Mouse (Mus musculus): ENCODE data around the gene Shisa5. TPM values are rescaled to one million over a fixed set of nuclear protein-coding genes. Genes with fewer than 3 reads are reported as not detected.
A peak's percentile ranks its signal among the peaks of the same experiment; 100 is the strongest.

The Shisa5 gene
- polyA plus RNA-seq, 1 experiment from 2014 or later = 34.7 TPM

GRCm38 (mm10) chr9:109060184-109060897, 22.0 kb downstream of the Shisa5 start:
- no peak overlapping the region for H3K9ac ChIP-seq (ENCODE audit: low read length)
- DNase-seq (ENCODE audit: low spot score) (no peak), ATAC-seq (ENCODE audit: insufficient read depth, low FRiP score, low TSS enrichment) (no peak)
- H3K27me3 ChIP-seq (ENCODE audit: control insufficient read depth, insufficient read depth, low read length) = no peaks in the 10 kb centered on the region
- no peak overlapping the region for H3K4me2 ChIP-seq (ENCODE audit: low read depth)
- no peaks in the 10 kb centered on the region for H3K9me3 ChIP-seq (ENCODE audit: control insufficient read depth, low read length)
- no peak overlapping the region for H3K4me3 ChIP-seq (ENCODE audit: low read depth, low read length)
- WGBS = 91% methylated on average over 16 of the region's 16 CpGs
- no peaks in the 10 kb centered on the region for H3K4me1 ChIP-seq (ENCODE audit: control insufficient read depth, insufficient read depth, low read length)
- peaks cover 22% of the 10 kb centered on the region for H3K36me3 ChIP-seq (ENCODE audit: control insufficient read depth, insufficient read depth, low read length)
- no peak overlapping the region for H3K27ac ChIP-seq (ENCODE audit: low read depth, low read length)

- Histone ChIP-seq H3K4me1 (ENCODE audit: control insufficient read depth, insufficient read depth, low read length) (no peaks in the 10 kb centered on the region), H3K4me3 (ENCODE audit: low read depth, low read length) (no peak overlapping the region), H3K9ac (ENCODE audit: low read length) (no peak overlapping the region), H3K27me3 (ENCODE audit: control insufficient read depth, insufficient read depth, low read length) (no peaks in the 10 kb centered on the region), H3K9me3 (ENCODE audit: control insufficient read depth, low read length) (no peaks in the 10 kb centered on the region), H3K4me2 (ENCODE audit: low read depth) (no peak overlapping the region), H3K27ac (ENCODE audit: low read depth, low read length) (no peak overlapping the region), H3K36me3 (ENCODE audit: control insufficient read depth, insufficient read depth, low read length) (peaks cover 24% of the 10 kb centered on the region)
- WGBS = 95% methylated on average over 5 of the region's 5 CpGs
- DNase-seq (ENCODE audit: low spot score) (no peak), ATAC-seq (ENCODE audit: insufficient read depth, low FRiP score, low TSS enrichment) (no peak)
Measured at GRCm38 (mm10) chr9:109060898-109061295, 22.5 kb downstream of the Shisa5 start.

- H3K4me3 ChIP-seq (ENCODE audit: low read depth, low read length) = no peak overlapping the region
- DNase-seq (ENCODE audit: low spot score) = no peak
- H3K27ac ChIP-seq (ENCODE audit: low read depth, low read length) = no peak overlapping the region
- H3K27me3 ChIP-seq (ENCODE audit: control insufficient read depth, insufficient read depth, low read length) = no peaks in the 10 kb centered on the region
- H3K4me1 ChIP-seq (ENCODE audit: control insufficient read depth, insufficient read depth, low read length) = peaks cover 7% of the 10 kb centered on the region
- H3K9ac ChIP-seq (ENCODE audit: low read length) = no peak overlapping the region
- H3K36me3 ChIP-seq (ENCODE audit: control insufficient read depth, insufficient read depth, low read length) = peaks cover 16% of the 10 kb centered on the region
- H3K4me2 ChIP-seq (ENCODE audit: low read depth) = no peak overlapping the region
- H3K9me3 ChIP-seq (ENCODE audit: control insufficient read depth, low read length) = no peaks in the 10 kb centered on the region
- ATAC-seq (ENCODE audit: insufficient read depth, low FRiP score, low TSS enrichment) = no peak
- 93% methylated on average over 3 of the region's 3 CpGs for WGBS
Measured at GRCm38 (mm10) chr9:109068095-109068735, 29.9 kb downstream of the Shisa5 start.

- Histone ChIP-seq H3K4me1 (ENCODE audit: control insufficient read depth, insufficient read depth, low read length) (peaks cover 9% of the 10 kb centered on the region), H3K9ac (ENCODE audit: low read length) (peak within 1 kb of the TSS; percentile 90), H3K36me3 (ENCODE audit: control insufficient read depth, insufficient read depth, low read length) (peaks cover 5% of the 10 kb centered on the region), H3K27ac (ENCODE audit: low read depth, low read length) (0 out of 2 replicates have a peak within 1 kb of the TSS, but pooled peaks have one; percentile 5), H3K4me2 (ENCODE audit: low read depth) (peak within 1 kb of the TSS; percentile 93), H3K27me3 (ENCODE audit: control insufficient read depth, insufficient read depth, low read length) (no peaks in the 10 kb centered on the region), H3K9me3 (ENCODE audit: control insufficient read depth, low read length) (no peaks in the 10 kb centered on the region), H3K4me3 (ENCODE audit: low read depth, low read length) (peak within 1 kb of the TSS; percentile 84)
- ATAC-seq (ENCODE audit: insufficient read depth, low FRiP score, low TSS enrichment) (peak; percentile 99), DNase-seq (ENCODE audit: low spot score) (peak; percentile 93)
- WGBS = under 1% methylated on average over 56 of the region's 57 CpGs
Measured at GRCm38 (mm10) chr9:109073661-109074573, 35.6 kb downstream of the Shisa5 start, which contains the start of gene Atrip. Gene Atrip, minus strand, starts transcription at chr9:109074124.

- H3K4me1 ChIP-seq (ENCODE audit: control insufficient read depth, insufficient read depth, low read length) = peaks cover 9% of the 10 kb centered on the region
- no peaks in the 10 kb centered on the region for H3K36me3 ChIP-seq (ENCODE audit: control insufficient read depth, insufficient read depth, low read length)
- no peak overlapping the region for H3K9ac ChIP-seq (ENCODE audit: low read length)
- WGBS = 98% methylated on average over 3 of the region's 3 CpGs
- no peak overlapping the region for H3K4me3 ChIP-seq (ENCODE audit: low read depth, low read length)
- no peaks in the 10 kb centered on the region for H3K27me3 ChIP-seq (ENCODE audit: control insufficient read depth, insufficient read depth, low read length)
- ATAC-seq (ENCODE audit: insufficient read depth, low FRiP score, low TSS enrichment) (no peak), DNase-seq (ENCODE audit: low spot score) (no peak)
- no peak overlapping the region for H3K4me2 ChIP-seq (ENCODE audit: low read depth)
- no peaks in the 10 kb centered on the region for H3K9me3 ChIP-seq (ENCODE audit: control insufficient read depth, low read length)
- no peak overlapping the region for H3K27ac ChIP-seq (ENCODE audit: low read depth, low read length)
Measured at GRCm38 (mm10) chr9:109080516-109080915, 42.2 kb downstream of the Shisa5 start.

GRCm38 (mm10) chr9:109081749-109082123, 43.4 kb downstream of the Shisa5 start:
- no peak for ATAC-seq (ENCODE audit: insufficient read depth, low FRiP score, low TSS enrichment)

GRCm38 (mm10) chr9:109082124-109082800, 43.9 kb downstream of the Shisa5 start, which contains the start of the genes Ccdc51 and Tma7:
Gene Ccdc51, plus strand, starts transcription at chr9:109082493.
Gene Tma7, minus strand, starts transcription at chr9:109082587.
- Histone ChIP-seq H3K9me3 (ENCODE audit: control insufficient read depth, low read length) (no peaks in the 10 kb centered on the region), H3K27me3 (ENCODE audit: control insufficient read depth, insufficient read depth, low read length) (no peaks in the 10 kb centered on the region), H3K4me1 (ENCODE audit: control insufficient read depth, insufficient read depth, low read length) (peaks cover 9% of the 10 kb centered on the region), H3K4me2 (ENCODE audit: low read depth) (peak within 1 kb of the TSS; percentile 95), H3K27ac (ENCODE audit: low read depth, low read length) (peak within 1 kb of the TSS; percentile 27; the same call in 1 of the 2 replicates), H3K4me3 (ENCODE audit: low read depth, low read length) (peak within 1 kb of the TSS; percentile 84), H3K9ac (ENCODE audit: low read length) (peak within 1 kb of the TSS; percentile 80), H3K36me3 (ENCODE audit: control insufficient read depth, insufficient read depth, low read length) (no peaks in the 10 kb centered on the region)
- peak; percentile 88 for DNase-seq (ENCODE audit: low spot score)
- peak; percentile 97 for ATAC-seq (ENCODE audit: insufficient read depth, low FRiP score, low TSS enrichment)
- under 1% methylated on average over 37 of the region's 37 CpGs for WGBS

More at GRCm38 (mm10) chr9:109081749-109082123, 43.4 kb downstream of the Shisa5 start:
- Histone ChIP-seq H3K4me3 (ENCODE audit: low read depth, low read length) (peak overlapping the region; percentile 84), H3K9me3 (ENCODE audit: control insufficient read depth, low read length) (no peaks in the 10 kb centered on the region), H3K4me1 (ENCODE audit: control insufficient read depth, insufficient read depth, low read length) (peaks cover 9% of the 10 kb centered on the region), H3K4me2 (ENCODE audit: low read depth) (peak overlapping the region; percentile 95), H3K27ac (ENCODE audit: low read depth, low read length) (peak overlapping the region; percentile 27; the same call in 1 of the 2 replicates), H3K27me3 (ENCODE audit: control insufficient read depth, insufficient read depth, low read length) (no peaks in the 10 kb centered on the region), H3K9ac (ENCODE audit: low read length) (peak overlapping the region; percentile 80), H3K36me3 (ENCODE audit: control insufficient read depth, insufficient read depth, low read length) (no peaks in the 10 kb centered on the region)
- no peak for DNase-seq (ENCODE audit: low spot score)
- WGBS = 6% methylated on average over 11 of the region's 11 CpGs

GRCm38 (mm10) chr9:109084922-109085321, 46.6 kb downstream of the Shisa5 start:
- H3K27me3 ChIP-seq (ENCODE audit: control insufficient read depth, insufficient read depth, low read length) = no peaks in the 10 kb centered on the region
- H3K9ac ChIP-seq (ENCODE audit: low read length) = no peak overlapping the region
- H3K4me2 ChIP-seq (ENCODE audit: low read depth) = no peak overlapping the region
- H3K36me3 ChIP-seq (ENCODE audit: control insufficient read depth, insufficient read depth, low read length) = no peaks in the 10 kb centered on the region
- no peak overlapping the region for H3K27ac ChIP-seq (ENCODE audit: low read depth, low read length)
- DNase-seq (ENCODE audit: low spot score) (no peak), ATAC-seq (ENCODE audit: insufficient read depth, low FRiP score, low TSS enrichment) (no peak)
- 25% methylated on average over 2 of the region's 2 CpGs for WGBS
- no peaks in the 10 kb centered on the region for H3K9me3 ChIP-seq (ENCODE audit: control insufficient read depth, low read length)
- no peak overlapping the region for H3K4me3 ChIP-seq (ENCODE audit: low read depth, low read length)
- peaks cover 9% of the 10 kb centered on the region for H3K4me1 ChIP-seq (ENCODE audit: control insufficient read depth, insufficient read depth, low read length)

Data from neural tube, embryonic 11.5 days (tissue).